Mouse (Mus musculus): ENCODE results near the gene Scube1. TPM values are rescaled to one million over a fixed set of nuclear protein-coding genes. Genes with fewer than 3 reads are reported as not detected.

Gene Scube1
- polyA plus RNA-seq, 1 experiment from 2014 or later: 23.6 TPM

- Histone ChIP-seq H3K36me3 (ENCODE audit: control insufficient read depth, insufficient read depth) (peaks cover 20% of the 10 kb centered on the region), H3K9ac (replicated peaks; ENCODE audit: low read depth, low read length) (no peak overlapping the region), H3K9me3 (ENCODE audit: control insufficient read depth, low read length) (no peaks in the 10 kb centered on the region), H3K4me1 (replicated peaks; ENCODE audit: control insufficient read depth, insufficient read depth, low read length) (peaks cover 24% of the 10 kb centered on the region), H3K27me3 (replicated peaks; ENCODE audit: control insufficient read depth, insufficient read depth, low read length) (no peaks in the 10 kb centered on the region), H3K4me2 (ENCODE audit: low read length) (no peak overlapping the region), H3K4me3 (replicated peaks; ENCODE audit: low read length) (no peak overlapping the region), H3K27ac (ENCODE audit: low read length) (no peak overlapping the region)
- no peak for ATAC-seq
- WGBS: 96% methylated on average over 4 of the region's 4 CpGs
Observed at GRCm38 (mm10) chr15:83590841-83591240, 134.0 kb downstream of the Scube1 start.

DNA sequence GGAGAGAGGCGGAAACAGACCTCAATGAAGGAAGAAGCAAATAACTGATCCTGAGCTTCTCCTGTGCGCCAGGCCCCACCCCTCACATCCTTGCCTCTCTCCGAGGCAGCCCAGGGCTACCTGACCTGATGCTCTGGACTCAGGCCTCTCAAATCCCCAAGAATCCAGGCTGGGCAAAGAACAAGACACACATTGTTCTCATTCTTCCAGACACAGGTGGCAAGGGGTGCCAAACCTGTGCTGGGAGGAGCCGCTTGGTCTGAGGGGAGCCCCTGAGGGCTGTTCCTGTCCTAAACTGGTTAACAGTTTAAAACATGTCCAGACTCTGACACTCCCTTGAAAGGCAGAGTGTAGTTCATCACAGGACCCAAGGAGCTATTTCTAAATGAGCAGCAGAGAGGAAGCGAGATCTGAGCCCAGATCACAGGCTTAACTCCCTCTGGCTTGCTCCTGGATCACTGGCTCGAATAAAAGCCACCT, 140.0 kb downstream of the Scube1 start:
- 89% methylated on average over 6 of the region's 6 CpGs for WGBS
- H3K4me2 ChIP-seq (ENCODE audit: low read length): no peak overlapping the region
- ATAC-seq: no peak
- H3K9me3 ChIP-seq (ENCODE audit: control insufficient read depth, low read length): no peaks in the 10 kb centered on the region
- H3K4me3 ChIP-seq (replicated peaks; ENCODE audit: low read length): no peak overlapping the region
- H3K36me3 ChIP-seq (ENCODE audit: control insufficient read depth, insufficient read depth): peaks cover 41% of the 10 kb centered on the region
- no peaks in the 10 kb centered on the region for H3K27me3 ChIP-seq (replicated peaks; ENCODE audit: control insufficient read depth, insufficient read depth, low read length)
- no peak overlapping the region for H3K27ac ChIP-seq (ENCODE audit: low read length)
- no peaks in the 10 kb centered on the region for H3K4me1 ChIP-seq (replicated peaks; ENCODE audit: control insufficient read depth, insufficient read depth, low read length)
- H3K9ac ChIP-seq (replicated peaks; ENCODE audit: low read depth, low read length): no peak overlapping the region

DNA sequence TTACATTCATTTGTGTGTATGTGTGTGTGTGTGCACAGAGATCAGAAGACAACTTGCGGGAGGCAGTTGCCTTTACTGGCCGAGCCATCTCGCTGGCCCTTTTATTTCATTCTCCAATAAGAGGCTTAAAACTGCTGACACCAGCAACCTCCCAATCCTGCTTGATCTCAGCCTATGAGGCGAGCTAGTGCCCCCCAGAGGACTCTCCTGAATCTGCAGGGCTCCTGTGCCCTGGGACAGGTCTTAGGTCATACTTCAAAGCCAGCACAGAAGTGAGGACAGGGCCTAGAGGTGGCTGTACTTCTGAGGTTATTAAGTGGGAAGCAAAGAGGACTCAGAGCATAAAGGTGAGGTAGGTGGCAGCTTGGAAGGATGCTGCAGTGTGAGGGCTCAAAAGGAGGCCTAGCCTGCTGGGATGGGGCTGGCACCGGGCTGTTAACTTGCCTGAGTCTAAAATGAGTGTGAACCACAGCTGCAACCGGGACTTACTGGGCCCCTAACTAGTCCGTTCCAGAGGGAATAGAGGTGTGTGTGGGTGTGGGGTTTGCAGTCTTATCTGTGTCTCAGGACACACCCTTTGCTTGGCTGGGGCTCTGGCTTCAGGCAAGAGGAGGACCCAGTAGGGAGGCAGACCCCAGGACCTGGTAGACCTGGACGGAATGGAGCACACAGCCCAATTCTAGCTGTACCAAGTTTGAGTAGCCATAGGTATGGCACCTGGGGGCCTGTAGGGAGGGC, 141.2 kb downstream of the Scube1 start:
- Histone ChIP-seq H3K9ac (replicated peaks; ENCODE audit: low read depth, low read length) (no peak overlapping the region), H3K27ac (ENCODE audit: low read length) (no peak overlapping the region), H3K9me3 (ENCODE audit: control insufficient read depth, low read length) (no peaks in the 10 kb centered on the region), H3K36me3 (ENCODE audit: control insufficient read depth, insufficient read depth) (peaks cover 46% of the 10 kb centered on the region), H3K4me3 (replicated peaks; ENCODE audit: low read length) (no peak overlapping the region), H3K4me2 (ENCODE audit: low read length) (no peak overlapping the region), H3K4me1 (replicated peaks; ENCODE audit: control insufficient read depth, insufficient read depth, low read length) (no peaks in the 10 kb centered on the region), H3K27me3 (replicated peaks; ENCODE audit: control insufficient read depth, insufficient read depth, low read length) (no peaks in the 10 kb centered on the region)
- WGBS: 71% methylated on average over 8 of the region's 8 CpGs
- ATAC-seq: no peak

DNA sequence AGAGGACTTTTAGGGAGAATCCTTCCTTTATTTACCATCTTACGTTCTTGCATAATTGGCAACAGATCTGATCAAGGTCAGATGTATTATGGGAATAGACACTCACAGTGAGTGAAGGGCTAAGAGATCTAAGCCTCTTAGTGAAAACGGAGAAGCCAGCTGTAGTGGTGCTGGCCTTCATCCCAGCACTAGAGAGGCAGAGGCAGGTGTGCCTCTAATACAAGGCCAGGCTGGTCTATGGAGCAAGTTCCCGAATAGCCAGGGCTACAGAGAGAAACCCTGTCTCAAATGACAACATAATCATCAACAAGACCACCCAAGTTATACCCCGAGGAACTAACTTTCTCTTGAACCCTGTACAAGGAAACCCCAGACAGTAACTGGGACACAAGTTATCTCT, 141.9 kb downstream of the Scube1 start:
- no peak overlapping the region for H3K4me2 ChIP-seq (ENCODE audit: low read length)
- H3K4me1 ChIP-seq (replicated peaks; ENCODE audit: control insufficient read depth, insufficient read depth, low read length): no peaks in the 10 kb centered on the region
- no peaks in the 10 kb centered on the region for H3K9me3 ChIP-seq (ENCODE audit: control insufficient read depth, low read length)
- H3K27me3 ChIP-seq (replicated peaks; ENCODE audit: control insufficient read depth, insufficient read depth, low read length): no peaks in the 10 kb centered on the region
- no peak for ATAC-seq
- H3K36me3 ChIP-seq (ENCODE audit: control insufficient read depth, insufficient read depth): peaks cover 45% of the 10 kb centered on the region
- no peak overlapping the region for H3K27ac ChIP-seq (ENCODE audit: low read length)
- no peak overlapping the region for H3K4me3 ChIP-seq (replicated peaks; ENCODE audit: low read length)
- no peak overlapping the region for H3K9ac ChIP-seq (replicated peaks; ENCODE audit: low read depth, low read length)
- WGBS: 81% methylated on average over 4 of the region's 4 CpGs

DNA sequence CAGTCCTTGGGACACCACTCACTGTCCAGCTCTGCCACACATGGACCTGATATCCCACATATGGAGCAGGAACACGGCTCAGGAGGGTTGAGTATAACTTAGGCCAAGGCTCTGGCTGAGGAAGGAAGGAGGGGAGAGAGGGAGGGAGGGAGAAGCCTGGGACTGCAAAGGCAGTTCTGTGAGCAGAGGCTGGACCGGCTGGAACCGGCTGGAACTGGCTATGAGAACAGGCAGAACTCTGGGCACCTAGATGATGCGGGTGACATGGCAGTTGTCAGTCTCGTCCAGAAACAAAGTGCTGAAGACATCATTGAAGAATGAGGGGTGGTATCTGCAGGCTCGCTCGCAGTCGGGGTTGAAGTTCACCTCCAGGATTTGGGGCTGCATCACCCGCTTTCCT, 148.2 kb downstream of the Scube1 start:
- Histone ChIP-seq H3K4me1 (replicated peaks; ENCODE audit: control insufficient read depth, insufficient read depth, low read length) (no peaks in the 10 kb centered on the region), H3K4me3 (replicated peaks; ENCODE audit: low read length) (no peak overlapping the region), H3K9me3 (ENCODE audit: control insufficient read depth, low read length) (no peaks in the 10 kb centered on the region), H3K27me3 (replicated peaks; ENCODE audit: control insufficient read depth, insufficient read depth, low read length) (no peaks in the 10 kb centered on the region), H3K27ac (ENCODE audit: low read length) (no peak overlapping the region), H3K4me2 (ENCODE audit: low read length) (no peak overlapping the region), H3K9ac (replicated peaks; ENCODE audit: low read depth, low read length) (no peak overlapping the region), H3K36me3 (ENCODE audit: control insufficient read depth, insufficient read depth) (peaks cover 29% of the 10 kb centered on the region)
- WGBS: 95% methylated on average over 9 of the region's 9 CpGs
- no peak for ATAC-seq

- peaks cover 23% of the 10 kb centered on the region for H3K36me3 ChIP-seq (ENCODE audit: control insufficient read depth, insufficient read depth)
Observed at GRCm38 (mm10) chr15:83575543-83575942, 149.3 kb downstream of the Scube1 start.

DNA sequence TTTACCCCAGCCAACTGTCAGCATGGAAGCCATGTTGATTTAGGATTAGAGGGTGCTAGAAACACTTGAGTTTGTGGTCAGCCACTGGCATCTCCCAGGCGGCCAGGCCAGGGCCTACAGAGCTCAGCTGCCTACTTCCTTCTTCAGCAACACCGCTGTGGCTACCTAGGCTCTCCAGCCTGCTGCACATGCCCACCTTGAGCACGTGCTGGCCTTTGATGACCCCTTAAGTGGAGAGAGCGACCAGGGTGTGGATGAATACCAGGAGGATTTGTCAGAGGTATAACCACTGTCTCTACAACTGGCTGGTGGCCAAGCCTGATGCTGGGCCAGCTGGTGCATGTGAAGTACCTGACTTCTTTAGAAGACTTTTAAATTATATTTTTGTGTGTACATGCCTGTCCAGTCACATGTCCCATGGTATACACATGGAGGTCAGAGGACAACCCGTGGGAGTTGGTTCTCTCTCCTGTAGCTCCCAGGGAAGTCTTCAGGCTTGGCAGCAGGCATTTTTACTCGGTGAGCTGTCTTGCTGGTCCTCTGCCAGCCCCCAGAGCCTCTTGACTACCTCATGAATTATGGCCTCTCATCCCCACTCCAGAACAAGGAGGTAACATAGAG, 150.0 kb downstream of the Scube1 start:
- Histone ChIP-seq H3K4me3 (replicated peaks; ENCODE audit: low read length) (no peak overlapping the region), H3K36me3 (ENCODE audit: control insufficient read depth, insufficient read depth) (peaks cover 18% of the 10 kb centered on the region; the same call in 1 of the 2 replicates), H3K9ac (replicated peaks; ENCODE audit: low read depth, low read length) (no peak overlapping the region), H3K27me3 (replicated peaks; ENCODE audit: control insufficient read depth, insufficient read depth, low read length) (no peaks in the 10 kb centered on the region), H3K9me3 (ENCODE audit: control insufficient read depth, low read length) (no peaks in the 10 kb centered on the region), H3K4me1 (replicated peaks; ENCODE audit: control insufficient read depth, insufficient read depth, low read length) (no peaks in the 10 kb centered on the region), H3K27ac (ENCODE audit: low read length) (no peak overlapping the region), H3K4me2 (ENCODE audit: low read length) (no peak overlapping the region)
- no peak for ATAC-seq
- 88% methylated on average over 6 of the region's 6 CpGs for WGBS

More at GRCm38 (mm10) chr15:83575543-83575942, 149.3 kb downstream of the Scube1 start:
- Histone ChIP-seq H3K27me3 (replicated peaks; ENCODE audit: control insufficient read depth, insufficient read depth, low read length) (no peaks in the 10 kb centered on the region), H3K27ac (ENCODE audit: low read length) (no peak overlapping the region), H3K9ac (replicated peaks; ENCODE audit: low read depth, low read length) (no peak overlapping the region), H3K4me2 (ENCODE audit: low read length) (no peak overlapping the region), H3K4me3 (replicated peaks; ENCODE audit: low read length) (no peak overlapping the region), H3K9me3 (ENCODE audit: control insufficient read depth, low read length) (no peaks in the 10 kb centered on the region), H3K4me1 (replicated peaks; ENCODE audit: control insufficient read depth, insufficient read depth, low read length) (no peaks in the 10 kb centered on the region)
- ATAC-seq: no peak
- 95% methylated on average over 8 of the region's 8 CpGs for WGBS

DNA sequence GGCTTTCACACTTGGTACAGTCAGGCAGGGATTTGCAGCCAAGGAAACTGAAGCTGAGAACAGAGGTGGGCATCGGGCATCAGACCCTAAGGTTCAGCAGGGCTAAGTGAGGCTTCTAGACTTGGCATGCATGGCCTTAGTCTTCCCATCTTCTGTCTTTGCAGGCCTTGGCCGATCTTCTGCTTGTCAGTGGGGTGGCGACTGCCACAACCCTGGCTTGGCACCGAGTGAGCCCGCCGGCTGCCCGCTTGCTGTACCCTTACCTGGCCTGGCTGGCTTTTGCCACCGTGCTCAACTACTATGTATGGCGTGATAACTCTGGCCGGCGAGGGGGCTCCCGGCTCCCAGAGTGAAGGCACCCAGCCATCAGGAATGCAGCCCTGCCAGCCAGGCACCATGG, 151.2 kb downstream of the Scube1 start:
- no peak for ATAC-seq
- WGBS: 95% methylated on average over 12 of the region's 12 CpGs
- Histone ChIP-seq H3K4me2 (ENCODE audit: low read length) (no peak overlapping the region), H3K36me3 (ENCODE audit: control insufficient read depth, insufficient read depth) (peaks cover 12% of the 10 kb centered on the region; the same call in 1 of the 2 replicates), H3K27ac (ENCODE audit: low read length) (no peak overlapping the region), H3K9ac (replicated peaks; ENCODE audit: low read depth, low read length) (no peak overlapping the region), H3K9me3 (ENCODE audit: control insufficient read depth, low read length) (no peaks in the 10 kb centered on the region), H3K4me3 (replicated peaks; ENCODE audit: low read length) (no peak overlapping the region), H3K27me3 (replicated peaks; ENCODE audit: control insufficient read depth, insufficient read depth, low read length) (no peaks in the 10 kb centered on the region), H3K4me1 (replicated peaks; ENCODE audit: control insufficient read depth, insufficient read depth, low read length) (no peaks in the 10 kb centered on the region)

DNA sequence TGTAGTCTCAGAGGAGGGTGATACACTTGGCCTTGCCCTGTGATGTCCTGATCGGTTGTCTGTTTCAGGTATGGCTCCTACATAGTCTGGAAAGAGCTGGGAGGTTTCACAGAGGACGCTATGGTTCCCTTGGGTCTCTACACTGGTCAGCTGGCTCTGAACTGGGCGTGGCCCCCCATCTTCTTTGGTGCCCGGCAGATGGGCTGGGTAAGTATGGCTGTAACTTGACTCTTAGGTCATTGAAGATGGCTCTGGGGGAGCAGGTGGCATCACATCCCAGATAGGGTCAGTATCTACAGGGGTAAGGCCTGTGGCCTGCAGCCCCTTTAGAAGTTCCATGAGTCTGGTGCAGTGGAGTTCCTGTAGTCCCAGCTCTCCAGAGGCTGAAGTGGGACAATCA, 152.7 kb downstream of the Scube1 start:
- no peaks in the 10 kb centered on the region for H3K9me3 ChIP-seq (ENCODE audit: control insufficient read depth, low read length)
- H3K27ac ChIP-seq (ENCODE audit: low read length): no peak overlapping the region
- H3K36me3 ChIP-seq (ENCODE audit: control insufficient read depth, insufficient read depth): peaks cover 7% of the 10 kb centered on the region; the same call in 1 of the 2 replicates
- no peaks in the 10 kb centered on the region for H3K27me3 ChIP-seq (replicated peaks; ENCODE audit: control insufficient read depth, insufficient read depth, low read length)
- H3K4me1 ChIP-seq (replicated peaks; ENCODE audit: control insufficient read depth, insufficient read depth, low read length): no peaks in the 10 kb centered on the region
- no peak overlapping the region for H3K9ac ChIP-seq (replicated peaks; ENCODE audit: low read depth, low read length)
- ATAC-seq: no peak
- no peak overlapping the region for H3K4me2 ChIP-seq (ENCODE audit: low read length)
- WGBS: 87% methylated on average over 4 of the region's 4 CpGs
- H3K4me3 ChIP-seq (replicated peaks; ENCODE audit: low read length): no peak overlapping the region

Measured in forebrain, embryonic 16.5 days (tissue).